Mouse (Mus musculus) right cerebral cortex, postnatal 25 days (tissue): ENCODE results near the gene Uqcc1.
"Not testable (repeated sequence)": the region's sequence is repeated elsewhere in the genome, so short reads cannot be mapped to it uniquely, and the experiment has no call there.

Experiments
- DNase-seq: peaks from one replicate; pipeline ENCODE4 v3.0.0; 2022

Gene Uqcc1

GRCm38 (mm10) chr2:155928711-155929345 is 1.3 kb downstream of the Uqcc1 start:
- DNase-seq: no peak

GRCm38 (mm10) chr2:155925213-155925612 is 4.9 kb downstream of the Uqcc1 start:
- DNase-seq: not testable (repeated sequence)

GRCm38 (mm10) chr2:155923143-155923542 is 7.0 kb downstream of the Uqcc1 start:
- DNase-seq: no peak

- DNase-seq: no peak
Observed at GRCm38 (mm10) chr2:155914684-155915083, 15.4 kb downstream of the Uqcc1 start.

- no peak for DNase-seq
Observed at GRCm38 (mm10) chr2:155903632-155904008, 26.5 kb downstream of the Uqcc1 start.

GRCm38 (mm10) chr2:155902989-155903631 is 27.0 kb downstream of the Uqcc1 start:
- DNase-seq: no peak

- no peak for DNase-seq
Observed at GRCm38 (mm10) chr2:155895046-155895735, 34.9 kb downstream of the Uqcc1 start.

- DNase-seq: no peak
Observed at GRCm38 (mm10) chr2:155894307-155895045, 35.6 kb downstream of the Uqcc1 start.

- DNase-seq: no peak
Observed at GRCm38 (mm10) chr2:155886776-155887175, 43.3 kb downstream of the Uqcc1 start.

- DNase-seq: no peak
Observed at GRCm38 (mm10) chr2:155885271-155885697, 44.8 kb downstream of the Uqcc1 start.

- DNase-seq: no peak
Observed at GRCm38 (mm10) chr2:155882087-155882486, 48.0 kb downstream of the Uqcc1 start.

GRCm38 (mm10) chr2:155878964-155879876 is 50.9 kb downstream of the Uqcc1 start:
- no peak for DNase-seq

GRCm38 (mm10) chr2:155873636-155874035 is 56.5 kb downstream of the Uqcc1 start:
- DNase-seq: no peak

- no peak for DNase-seq
Observed at GRCm38 (mm10) chr2:155872930-155873507, 57.1 kb downstream of the Uqcc1 start.

- no peak for DNase-seq
Observed at GRCm38 (mm10) chr2:155872486-155872885, 57.6 kb downstream of the Uqcc1 start.

GRCm38 (mm10) chr2:155869772-155870171 is 60.3 kb downstream of the Uqcc1 start:
- no peak for DNase-seq

- no peak for DNase-seq
Observed at GRCm38 (mm10) chr2:155868320-155868719, 61.8 kb downstream of the Uqcc1 start.

- DNase-seq: no peak
Observed at GRCm38 (mm10) chr2:155863301-155863867, 66.7 kb downstream of the Uqcc1 start.

GRCm38 (mm10) chr2:155862573-155863300 is 67.4 kb downstream of the Uqcc1 start:
- DNase-seq: no peak

- DNase-seq: no peak
Observed at GRCm38 (mm10) chr2:155861581-155861980, 68.5 kb downstream of the Uqcc1 start.

- DNase-seq: no peak
Observed at GRCm38 (mm10) chr2:155860102-155860501, 70.0 kb downstream of the Uqcc1 start.
